Mouse (Mus musculus) kidney, postnatal 0 days (tissue): ENCODE measurements at regions not wholly inside any gene's neighbourhood (a gene's known extent, or its start where the extent isn't known, plus 50 kb on each side); places are given as distances from the start of the nearest gene placed in this dataset.

Source experiments
- ATAC-seq: fragments of 200-750 bp; cut with Nextera tagmentation; replicated peaks from 2 replicates; pipeline ENCODE4 v1.8.0; 2017; ENCODE audit warnings: low read depth, moderate number of reproducible peaks, moderate TSS enrichment, moderate library complexity; ENCODE audit not compliant: low FRiP score
- DNase-seq: peaks from one replicate; pipeline ENCODE4 v3.0.0-alpha.2; 2016; ENCODE audit warnings: low spot score
- H3K27ac ChIP-seq: fragments of 300-500 bp; sonication (generic); 2 replicates; pipeline ENCODE4 v1.5.1; 2014; ENCODE audit warnings: mild to moderate bottlenecking
- H3K27me3 ChIP-seq: fragments of 300-500 bp; sonication (generic); 2 replicates; pipeline ENCODE4 v1.6.1; 2014; ENCODE audit warnings: low read length, mixed read lengths; ENCODE audit not compliant: insufficient read depth
- H3K36me3 ChIP-seq: fragments of 300-500 bp; sonication (generic); 2 replicates; pipeline ENCODE4 v1.6.1; 2014; ENCODE audit warnings: low read length, mixed read lengths; ENCODE audit not compliant: insufficient read depth
- H3K4me1 ChIP-seq: fragments of 300-500 bp; sonication (generic); replicated peaks from 2 replicates; pipeline ENCODE4 v1.6.1; 2014; ENCODE audit warnings: antibody characterized with exemption, low read length, mixed read lengths; ENCODE audit not compliant: insufficient read depth
- H3K4me2 ChIP-seq: fragments of 300-500 bp; sonication (generic); 2 replicates; pipeline ENCODE4 v1.6.1; 2014; ENCODE audit warnings: mild to moderate bottlenecking, low read length, moderate library complexity, mixed read lengths
- H3K4me3 ChIP-seq: fragments of 300-500 bp; sonication (generic); replicated peaks from 2 replicates; pipeline ENCODE4 v1.5.1; 2014; ENCODE audit warnings: low read depth, low read length
- H3K9ac ChIP-seq: fragments of 300-500 bp; sonication (generic); 2 replicates; pipeline ENCODE4 v1.6.1; 2014; ENCODE audit warnings: low read depth, low read length
- H3K9me3 ChIP-seq: fragments of 300-500 bp; sonication (generic); replicated peaks from 2 replicates; pipeline ENCODE4 v1.6.1; 2016; ENCODE audit warnings: low read length, inconsistent platforms, mixed read lengths
- CTCF ChIP-seq: IDR thresholded peaks from 2 replicates; pipeline ENCODE4 v1.5.1; 2016; ENCODE audit warnings: antibody characterized with exemption, low read depth, mild to moderate bottlenecking, moderate library complexity
- WGBS: fragments of 180-500 bp; shearing (Covaris S2); extraction: QIAGEN DNeasy Blood & Tissue Kit; methylation state at CpG from one replicate; pipeline ENCODE4 v1.1.7; 2014; 5-methylcytosine and 5-hydroxymethylcytosine counted together

DNA sequence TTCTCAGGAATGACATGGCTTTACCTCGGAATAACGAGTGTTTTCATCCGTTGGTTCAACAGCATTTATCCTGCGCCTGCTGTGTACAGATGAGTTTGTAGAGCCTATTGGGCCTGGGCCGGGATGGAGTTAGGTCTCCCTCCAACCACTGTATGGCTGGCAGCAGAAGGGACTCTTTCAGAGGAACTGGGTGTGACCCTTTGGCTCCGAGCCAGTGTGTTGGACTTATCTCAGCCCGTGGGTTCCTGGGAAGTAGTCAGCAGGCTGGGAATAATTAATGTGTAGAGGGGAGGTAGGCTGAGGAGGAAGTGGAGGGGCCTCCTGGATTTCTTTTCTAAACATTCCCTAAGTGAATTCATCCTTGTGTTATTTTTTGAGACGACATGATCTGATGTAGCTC lies 157.7 kb upstream of the Ubr2 start:
- Histone ChIP-seq H3K36me3 (no peaks in the 10 kb centered on the region), H3K4me1 (peaks cover 12% of the 10 kb centered on the region), H3K9ac (no peak overlapping the region), H3K4me2 (no peak overlapping the region), H3K9me3 (no peaks in the 10 kb centered on the region), H3K27me3 (no peaks in the 10 kb centered on the region), H3K27ac (no peak overlapping the region; the same call in 1 of the 2 replicates), H3K4me3 (no peak overlapping the region)
- 45% methylated on average over 8 of the region's 8 CpGs for WGBS
- no peak for ATAC-seq
- no peak for TF ChIP-seq CTCF
- peak; percentile 57 for DNase-seq

DNA sequence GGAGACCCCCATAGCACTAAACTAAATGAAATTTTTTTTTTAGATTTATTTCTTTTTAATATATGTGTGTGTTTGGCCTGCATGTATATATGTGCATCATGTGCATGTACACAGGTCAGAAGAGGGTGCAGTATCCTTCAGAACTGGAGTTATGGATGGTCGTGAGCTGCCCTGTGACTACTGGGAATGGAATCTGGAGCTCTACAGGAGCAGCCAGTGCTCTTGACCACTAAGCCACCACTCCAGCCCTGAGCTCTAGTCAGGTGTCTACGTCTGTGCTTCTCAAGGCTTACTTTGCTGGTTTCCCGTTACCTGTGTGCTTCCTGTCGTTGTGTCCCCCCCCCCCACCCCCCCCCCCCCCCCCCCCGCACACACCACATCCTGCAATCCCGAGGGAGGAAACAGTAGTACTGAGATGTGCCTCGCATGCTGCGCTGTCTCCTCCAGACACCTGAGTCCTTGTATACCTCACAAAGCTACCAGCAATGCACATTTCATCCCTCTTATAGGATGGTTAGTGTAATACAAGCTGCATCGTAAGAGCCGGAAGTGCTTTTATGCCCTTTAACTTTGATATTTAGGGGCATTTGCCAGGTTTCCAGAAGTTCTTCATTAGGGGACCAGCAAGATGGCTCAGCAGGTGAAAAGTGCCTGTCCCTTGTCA lies 153.5 kb upstream of the Ubr2 start:
- Histone ChIP-seq H3K36me3 (no peaks in the 10 kb centered on the region), H3K9me3 (no peaks in the 10 kb centered on the region), H3K27ac (no peak overlapping the region), H3K27me3 (no peaks in the 10 kb centered on the region), H3K4me1 (peaks cover 12% of the 10 kb centered on the region), H3K4me2 (no peak overlapping the region), H3K9ac (no peak overlapping the region), H3K4me3 (no peak overlapping the region)
- DNase-seq = no peak
- ATAC-seq = no peak
- 58% methylated on average over 8 of the region's 10 CpGs for WGBS
- no peak for TF ChIP-seq CTCF

DNA sequence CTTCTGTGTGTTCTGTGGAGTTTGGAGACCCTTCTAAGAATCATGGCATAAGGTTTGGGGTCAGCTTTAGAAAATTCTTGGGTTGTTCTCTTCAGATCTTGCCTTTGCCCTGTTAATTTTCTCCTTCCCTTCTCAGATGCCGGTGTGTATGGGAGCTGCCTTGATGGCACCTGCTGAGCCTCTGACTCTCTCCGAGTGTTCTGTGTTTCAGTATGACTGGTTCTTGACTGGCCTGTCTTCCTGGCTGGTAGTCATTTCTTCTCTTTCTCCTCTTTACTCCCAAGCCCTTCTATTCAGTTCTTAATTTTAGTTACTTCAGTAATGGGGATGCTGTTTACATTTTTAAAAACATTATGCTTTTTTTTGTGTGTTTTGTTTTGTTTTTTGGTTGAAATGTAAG lies 152.1 kb upstream of the Ubr2 start:
- Histone ChIP-seq H3K27ac (no peak overlapping the region), H3K9me3 (no peaks in the 10 kb centered on the region), H3K36me3 (no peaks in the 10 kb centered on the region), H3K4me3 (no peak overlapping the region), H3K4me2 (no peak overlapping the region), H3K4me1 (peaks cover 6% of the 10 kb centered on the region; the same call in 1 of the 2 replicates), H3K9ac (no peak overlapping the region), H3K27me3 (no peaks in the 10 kb centered on the region)
- no peak for TF ChIP-seq CTCF
- 57% methylated on average over 2 of the region's 2 CpGs for WGBS
- ATAC-seq = no peak
- DNase-seq = no peak

DNA sequence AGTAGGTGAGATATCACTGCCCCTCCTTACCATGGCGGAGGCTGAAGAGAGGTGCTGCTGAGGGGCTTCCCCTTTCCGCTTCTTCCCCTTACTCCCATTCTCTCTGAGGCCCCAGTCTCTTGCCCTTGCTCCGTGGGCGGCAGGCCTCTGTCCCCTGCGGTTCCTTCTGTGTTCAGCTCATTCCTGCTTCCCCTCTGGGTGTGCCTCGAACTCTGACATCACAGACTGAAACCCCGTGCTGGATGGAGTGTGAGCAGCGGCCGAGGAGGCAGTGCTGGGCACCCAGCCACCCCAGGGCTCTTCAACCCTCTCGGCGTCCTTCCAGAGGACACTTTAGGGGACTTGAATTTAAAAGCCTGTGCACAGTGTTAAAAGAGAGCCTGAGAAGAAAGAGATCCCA lies 145.9 kb upstream of the Ubr2 start:
- Histone ChIP-seq H3K4me1 (peaks cover 7% of the 10 kb centered on the region; the same call in 1 of the 2 replicates), H3K4me2 (no peak overlapping the region), H3K27ac (no peak overlapping the region), H3K27me3 (no peaks in the 10 kb centered on the region), H3K36me3 (0 out of 2 replicates have a peak, but pooled peaks cover 4% of the 10 kb centered on the region), H3K9ac (no peak overlapping the region), H3K4me3 (no peak overlapping the region), H3K9me3 (no peaks in the 10 kb centered on the region)
- DNase-seq (no peak), ATAC-seq (no peak)
- TF ChIP-seq CTCF = no peak
- WGBS = 77% methylated on average over 11 of the region's 11 CpGs

DNA sequence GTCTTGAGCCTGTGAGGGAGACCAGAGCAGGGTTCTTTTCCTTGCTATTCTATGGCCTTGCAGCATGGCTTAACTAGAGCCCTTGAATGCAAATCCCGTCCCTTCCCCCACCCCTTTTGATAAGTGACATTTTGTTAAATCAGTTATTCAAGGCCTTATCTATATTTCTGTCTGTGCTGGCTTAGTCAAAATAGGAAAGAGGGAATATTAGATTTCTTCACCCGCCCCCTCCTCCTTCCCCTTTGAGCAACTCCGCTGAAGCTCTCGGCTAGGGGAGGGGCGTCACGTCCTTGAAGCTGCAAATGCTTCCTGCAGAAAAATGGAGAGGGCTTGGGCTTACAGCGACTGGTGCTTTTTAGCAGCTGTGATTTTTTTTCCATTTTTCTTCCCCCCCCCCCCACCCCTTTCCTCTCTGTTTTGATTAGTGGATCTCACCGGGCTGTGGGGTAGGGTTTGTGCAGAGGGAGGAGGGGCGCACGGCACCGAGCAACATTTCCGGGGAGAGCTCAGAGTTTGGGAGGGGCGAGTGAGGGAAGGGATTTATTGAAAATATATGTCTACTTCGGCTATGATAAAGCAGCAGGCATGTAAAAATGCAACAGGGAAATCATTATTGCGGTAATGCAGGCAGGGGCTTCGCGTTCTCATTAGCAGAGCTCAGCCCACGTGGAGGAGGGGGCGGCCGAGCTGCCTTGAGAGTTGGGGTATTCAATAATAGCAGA lies 141.4 kb upstream of the Ubr2 start:
- Histone ChIP-seq H3K27ac (peak overlapping the region; percentile 6; the same call in 1 of the 2 replicates), H3K4me2 (peak overlapping the region; percentile 67), H3K36me3 (0 out of 2 replicates have a peak, but pooled peaks cover 4% of the 10 kb centered on the region), H3K4me1 (peaks cover 19% of the 10 kb centered on the region), H3K27me3 (no peaks in the 10 kb centered on the region), H3K4me3 (peak overlapping the region; percentile 30), H3K9me3 (no peaks in the 10 kb centered on the region), H3K9ac (peak overlapping the region; percentile 15; the same call in 1 of the 2 replicates)
- WGBS = 18% methylated on average over 20 of the region's 20 CpGs
- no peak for TF ChIP-seq CTCF
- peak; percentile 74 for DNase-seq
- ATAC-seq = no peak; the same call in 1 of the 2 replicates

DNA sequence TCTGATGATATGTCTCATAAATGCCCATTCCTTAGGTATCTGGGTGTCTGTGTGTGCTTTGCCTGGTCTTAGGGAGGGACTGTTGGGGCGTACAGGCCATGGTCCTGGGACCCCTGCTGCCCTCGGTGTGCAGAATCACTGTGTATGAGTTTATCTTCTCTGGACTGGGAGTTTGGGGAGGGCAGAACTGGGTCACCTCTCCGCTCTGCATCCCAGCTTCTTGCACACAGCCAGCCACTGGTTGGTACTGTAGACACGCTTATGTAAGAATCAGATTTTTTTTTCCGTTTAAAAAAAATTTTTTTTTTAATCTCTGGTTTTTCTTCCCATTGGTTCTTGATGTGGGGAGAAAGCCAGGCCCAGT lies 140.8 kb upstream of the Ubr2 start:
- H3K4me1 ChIP-seq = peaks cover 19% of the 10 kb centered on the region
- H3K27ac ChIP-seq = peak overlapping the region; percentile 28
- no peaks in the 10 kb centered on the region for H3K27me3 ChIP-seq
- ATAC-seq (no peak; the same call in 1 of the 2 replicates), DNase-seq (no peak)
- TF ChIP-seq CTCF = no peak
- H3K4me3 ChIP-seq = peak overlapping the region; percentile 30
- H3K9ac ChIP-seq = no peak overlapping the region; the same call in 1 of the 2 replicates
- 46% methylated on average over 5 of the region's 5 CpGs for WGBS
- H3K9me3 ChIP-seq = no peaks in the 10 kb centered on the region
- H3K36me3 ChIP-seq = 0 out of 2 replicates have a peak, but pooled peaks cover 4% of the 10 kb centered on the region
- peak overlapping the region; percentile 67 for H3K4me2 ChIP-seq
